Mouse (Mus musculus) testis, adult 2 months (tissue): ENCODE data around the gene Gsn.

ENCODE experiments used
- CTCF ChIP-seq: fragments of 200-500 bp; IDR thresholded peaks from 2 replicates; pipeline ENCODE4 v1.5.1; 2012; ENCODE audit warnings: low read depth, mild to moderate bottlenecking, inconsistent platforms, low read length, moderate library complexity; ENCODE audit not compliant: control insufficient read depth, insufficient read depth, insufficient replicate concordance
- POLR2A ChIP-seq: fragments of 200-500 bp; IDR thresholded peaks from 2 replicates; pipeline ENCODE4 v1.6.1; 2012; ENCODE audit warnings: low read depth, mild to moderate bottlenecking, inconsistent platforms, low read length, moderate library complexity; ENCODE audit not compliant: control insufficient read depth

DNA sequence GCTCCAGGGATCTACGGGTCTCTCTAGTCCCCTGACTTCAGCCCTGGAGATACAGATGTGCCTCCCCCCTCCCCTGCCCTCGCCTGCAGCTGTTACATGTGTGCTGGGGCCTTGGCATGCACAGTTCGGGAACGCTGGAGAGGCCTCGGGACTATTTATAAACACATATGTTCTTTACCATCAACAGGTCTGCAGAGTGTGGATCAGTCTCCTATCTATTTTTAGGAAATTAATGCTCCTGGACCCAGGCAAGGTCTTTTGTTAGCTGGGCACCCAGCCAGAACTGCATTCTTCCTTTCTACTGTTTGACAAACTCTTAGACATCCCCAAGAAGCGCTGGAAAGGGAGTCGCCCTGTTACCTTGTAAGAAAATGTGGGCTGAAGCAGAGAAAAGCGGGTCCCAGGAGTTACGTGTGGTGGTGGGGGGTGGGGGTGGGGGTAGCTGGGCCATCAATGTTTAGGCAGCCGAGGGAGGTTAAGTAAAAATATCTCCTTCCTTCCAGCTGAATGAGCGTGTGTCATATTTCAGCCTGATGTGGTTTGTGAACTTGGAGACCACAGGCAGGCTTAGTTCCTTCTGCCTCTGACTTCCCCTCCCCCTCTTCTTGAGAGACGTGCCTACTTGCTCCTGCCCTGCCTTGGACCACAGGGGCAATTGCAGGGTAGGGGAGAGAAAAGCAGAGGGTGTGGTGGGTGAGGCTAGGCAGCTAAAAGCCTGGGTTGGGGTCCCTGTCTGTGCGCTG, 3.3 kb downstream of the Gsn start:
- TF ChIP-seq CTCF (no peak), POLR2A (no peak)
